In genomic region chr13:23743963-23744362, GRCm38 (mm10) we compare ENCODE assay signal across 8 mouse cellular contexts. TPM values are rescaled to one million over a fixed set of nuclear protein-coding genes. Genes with fewer than 3 reads are reported as not detected.
DNase-seq lines count a peak whose midpoint lies in the region; ATAC-seq and TF ChIP-seq lines count a peak whose summit lies in the region.

No protein-coding gene starts in this region.

- DNase-seq in kidney, adult 11 months, result no peak
- peak; percentile 67 for DNase-seq in R1 (ENCODE audit: low read depth, low spot score)
- no peak for DNase-seq in liver, postnatal 0 days
- DNase-seq in left cerebral cortex, adult 9 months (ENCODE audit: low spot score in 2 of 2), result no peak
- no peak for DNase-seq in thymus, postnatal 14 days
- DNase-seq in layer of hippocampus, postnatal 25 days (ENCODE audit: extremely low spot score in 1 of 2, low spot score in 1 of 2), result no peak

- H3K9me3 ChIP-seq in kidney, embryonic 16.5 days (ENCODE audit: low read length), result no peaks in the 10 kb centered on the region
- no peaks in the 10 kb centered on the region for H3K9me3 ChIP-seq in forebrain, embryonic 15.5 days
- no peaks in the 10 kb centered on the region for H3K9me3 ChIP-seq in liver, postnatal 0 days (ENCODE audit: low read length)

- H3K9ac ChIP-seq in kidney, embryonic 16.5 days (replicated peaks; ENCODE audit: low read length), result peak overlapping the region; percentile 50; the same call in 1 of the 2 replicates
- no peak overlapping the region for H3K9ac ChIP-seq in forebrain, embryonic 15.5 days (replicated peaks)
- H3K9ac ChIP-seq in liver, postnatal 0 days (replicated peaks), result peak overlapping the region; percentile 53

- peaks cover 25% of the 10 kb centered on the region for H3K4me1 ChIP-seq in kidney, embryonic 16.5 days (ENCODE audit: insufficient read depth, low read length)
- peaks cover 44% of the 10 kb centered on the region for H3K4me1 ChIP-seq in forebrain, embryonic 15.5 days
- peaks cover 10% of the 10 kb centered on the region for H3K4me1 ChIP-seq in liver, postnatal 0 days (ENCODE audit: insufficient read depth)

- peak overlapping the region; percentile 66 for H3K4me2 ChIP-seq in kidney, embryonic 16.5 days (replicated peaks; ENCODE audit: low read depth, low read length)
- H3K4me2 ChIP-seq in forebrain, embryonic 15.5 days (replicated peaks), result peak overlapping the region; percentile 80
- peak overlapping the region; percentile 65 for H3K4me2 ChIP-seq in liver, postnatal 0 days (ENCODE audit: low read depth, low read length)

- no peaks in the 10 kb centered on the region for H3K36me3 ChIP-seq in kidney, embryonic 16.5 days (ENCODE audit: insufficient read depth, low read length)
- no peaks in the 10 kb centered on the region for H3K36me3 ChIP-seq in forebrain, embryonic 15.5 days
- H3K36me3 ChIP-seq in liver, postnatal 0 days (replicated peaks; ENCODE audit: insufficient read depth, low read length), result no peaks in the 10 kb centered on the region

- H3K27me3 ChIP-seq in kidney, embryonic 16.5 days (ENCODE audit: insufficient read depth, low read length), result no peaks in the 10 kb centered on the region
- no peaks in the 10 kb centered on the region for H3K27me3 ChIP-seq in forebrain, embryonic 15.5 days
- no peaks in the 10 kb centered on the region for H3K27me3 ChIP-seq in liver, postnatal 0 days (ENCODE audit: insufficient read depth, low read length)

- WGBS in kidney, embryonic 16.5 days, result 30% methylated on average over 4 of the region's 4 CpGs
- WGBS in forebrain, embryonic 15.5 days, result 30% methylated on average over 4 of the region's 4 CpGs
- WGBS in liver, postnatal 0 days (ENCODE audit: insufficient replicate concordance), result 56% methylated on average over 4 of the region's 4 CpGs

- ATAC-seq in kidney, embryonic 16.5 days (ENCODE audit: low FRiP score, low TSS enrichment), result no peak
- ATAC-seq in forebrain, embryonic 15.5 days (replicated peaks), result no peak
- no peak for ATAC-seq in liver, postnatal 0 days

- peak overlapping the region; percentile 89 for H3K27ac ChIP-seq in kidney, embryonic 16.5 days (ENCODE audit: low read length)
- peak overlapping the region; percentile 67; the same call in 1 of the 2 replicates for H3K27ac ChIP-seq in forebrain, embryonic 15.5 days (replicated peaks)
- H3K27ac ChIP-seq in liver, postnatal 0 days (ENCODE audit: low read depth), result peak overlapping the region; percentile 99

- TF ChIP-seq CTCF in liver, postnatal 0 days (IDR thresholded peaks at IDR 0.05; ENCODE audit: low read depth), result no peak

- H3K4me3 ChIP-seq in kidney, embryonic 16.5 days (ENCODE audit: low read length), result peak overlapping the region; percentile 52
- peak overlapping the region; percentile 51; the same call in 1 of the 2 replicates for H3K4me3 ChIP-seq in forebrain, embryonic 15.5 days
- peak overlapping the region; percentile 51 for H3K4me3 ChIP-seq in liver, postnatal 0 days (ENCODE audit: low read depth, low read length)

- no peak for TF ChIP-seq EP300 in liver, postnatal 0 days (IDR thresholded peaks at IDR 0.05; ENCODE audit: low read depth)

RNA-seq across cellular contexts. Expression of gene Hist1h3c, which starts 1.4 kb away (rescaled TPM):
- 6.8 and 9.7 TPM in 2 replicates for polyA plus RNA-seq in kidney, embryonic 16.5 days (2015; fragmentation: Nextera tagmentation; extraction: Ambion mirVana)
- polyA plus RNA-seq in forebrain, embryonic 15.5 days (2015; fragmentation: Nextera tagmentation; extraction: Ambion mirVana), result 3.9 and 4.1 TPM in 2 replicates
- 2.8 and 3.5 TPM in 2 replicates for polyA plus RNA-seq in liver, postnatal 0 days (2015; fragmentation: Nextera tagmentation; extraction: Ambion mirVana)
- total RNA-seq in layer of hippocampus, postnatal 25 days (2021), result 1 to 10 TPM; 4.6 to 6.0 TPM

RNA-seq across cellular contexts. Expression of gene Hist1h2bb, which starts 2.6 kb away (rescaled TPM):
- polyA plus RNA-seq in kidney, embryonic 16.5 days (2015; fragmentation: Nextera tagmentation; extraction: Ambion mirVana), result 2.1 and 2.5 TPM in 2 replicates
- polyA plus RNA-seq in forebrain, embryonic 15.5 days (2015; fragmentation: Nextera tagmentation; extraction: Ambion mirVana), result 1.8 and 2.0 TPM in 2 replicates
- polyA plus RNA-seq in liver, postnatal 0 days (2015; fragmentation: Nextera tagmentation; extraction: Ambion mirVana), result 1.6 and 2.7 TPM in 2 replicates
- total RNA-seq in layer of hippocampus, postnatal 25 days (2021), result 10 to 100 TPM; 20.1 to 33.5 TPM

RNA-seq across cellular contexts. Expression of gene Hist1h1c, which starts 5.4 kb away (rescaled TPM):
- polyA plus RNA-seq in kidney, embryonic 16.5 days (2015; fragmentation: Nextera tagmentation; extraction: Ambion mirVana), result 25.6 and 28.3 TPM in 2 replicates
- polyA plus RNA-seq in forebrain, embryonic 15.5 days (2015; fragmentation: Nextera tagmentation; extraction: Ambion mirVana), result 22.8 and 24.6 TPM in 2 replicates
- polyA plus RNA-seq in liver, postnatal 0 days (2015; fragmentation: Nextera tagmentation; extraction: Ambion mirVana), result 69.6 and 74.1 TPM in 2 replicates
- total RNA-seq in layer of hippocampus, postnatal 25 days (2021), result 10 to 100 TPM; 53.2 to 69.4 TPM

RNA-seq across cellular contexts. Expression of gene Hist1h2ab, which starts 7.0 kb away (rescaled TPM):
- polyA plus RNA-seq in kidney, embryonic 16.5 days (2015; fragmentation: Nextera tagmentation; extraction: Ambion mirVana), result 33.6 and 37.8 TPM in 2 replicates
- polyA plus RNA-seq in forebrain, embryonic 15.5 days (2015; fragmentation: Nextera tagmentation; extraction: Ambion mirVana), result 26.0 and 31.2 TPM in 2 replicates
- 46.5 and 47.4 TPM in 2 replicates for polyA plus RNA-seq in liver, postnatal 0 days (2015; fragmentation: Nextera tagmentation; extraction: Ambion mirVana)
- total RNA-seq in layer of hippocampus, postnatal 25 days (2021), result 10 to 100 TPM; 24.8 to 42.0 TPM

RNA-seq across cellular contexts. Expression of gene Hist1h3b, which starts 8.1 kb away (rescaled TPM):
- 8.8 and 13.2 TPM in 2 replicates for polyA plus RNA-seq in kidney, embryonic 16.5 days (2015; fragmentation: Nextera tagmentation; extraction: Ambion mirVana)
- 7.9 and 11.7 TPM in 2 replicates for polyA plus RNA-seq in forebrain, embryonic 15.5 days (2015; fragmentation: Nextera tagmentation; extraction: Ambion mirVana)
- 10.2 and 16.0 TPM in 2 replicates for polyA plus RNA-seq in liver, postnatal 0 days (2015; fragmentation: Nextera tagmentation; extraction: Ambion mirVana)
- 10 to 100 TPM; 12.3 to 22.8 TPM for total RNA-seq in layer of hippocampus, postnatal 25 days (2021)
